Mouse (Mus musculus): Measurements from ENCODE around the gene Smad1.

Smad1 gene

DNA sequence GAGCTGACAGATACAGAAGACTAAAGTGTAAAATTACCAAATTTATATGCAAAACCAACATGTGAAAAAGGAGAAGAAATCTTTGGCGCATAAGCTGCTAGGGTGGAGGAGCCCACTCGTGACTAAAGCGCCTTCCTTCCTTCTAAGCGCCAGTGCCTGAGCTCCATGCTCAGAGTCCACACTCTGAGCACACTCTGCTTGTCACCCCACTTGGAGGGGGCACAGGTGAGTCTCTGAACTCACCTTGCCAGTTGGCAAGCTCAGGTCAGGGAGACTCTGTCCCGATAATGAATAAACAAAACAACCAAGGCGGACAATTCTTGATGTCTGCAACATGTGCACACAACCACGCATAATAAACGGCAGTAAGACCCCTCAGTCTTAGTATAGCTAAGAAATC lies 26.4 kb downstream of the Smad1 start:
- peak; percentile 21 for DNase-seq (ENCODE audit: low read depth, low spot score)
- H3K36me3 ChIP-seq (ENCODE audit: control insufficient read depth, insufficient read depth, low read length, poor library complexity, severe bottlenecking): no peaks in the 10 kb centered on the region
- no peaks in the 10 kb centered on the region for H3K27me3 ChIP-seq (ENCODE audit: control insufficient read depth, insufficient read depth, low read length, poor library complexity, severe bottlenecking)

DNA sequence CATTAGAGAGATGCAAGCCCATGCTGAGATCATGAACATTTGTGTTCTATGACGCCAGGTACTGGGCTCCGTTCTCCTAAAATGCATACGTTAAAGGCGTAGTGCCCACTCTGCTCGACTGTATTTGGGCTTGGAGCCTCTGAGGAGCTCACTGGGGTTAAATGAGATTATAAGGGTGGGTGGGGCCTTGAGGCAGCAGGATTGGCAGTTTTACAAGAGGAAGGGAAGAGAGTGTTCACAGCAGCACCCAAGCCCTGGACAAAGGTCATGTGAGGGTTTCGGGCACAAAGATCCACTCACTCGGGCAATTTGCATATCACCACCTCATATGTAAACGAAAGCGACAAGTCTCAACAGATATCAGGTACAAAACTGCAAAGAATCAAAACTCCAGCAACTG lies 26.8 kb downstream of the Smad1 start:
- no peaks in the 10 kb centered on the region for H3K27me3 ChIP-seq (ENCODE audit: control insufficient read depth, insufficient read depth, low read length, poor library complexity, severe bottlenecking)
- no peak for DNase-seq (ENCODE audit: low read depth, low spot score)
- no peaks in the 10 kb centered on the region for H3K36me3 ChIP-seq (ENCODE audit: control insufficient read depth, insufficient read depth, low read length, poor library complexity, severe bottlenecking)

DNA sequence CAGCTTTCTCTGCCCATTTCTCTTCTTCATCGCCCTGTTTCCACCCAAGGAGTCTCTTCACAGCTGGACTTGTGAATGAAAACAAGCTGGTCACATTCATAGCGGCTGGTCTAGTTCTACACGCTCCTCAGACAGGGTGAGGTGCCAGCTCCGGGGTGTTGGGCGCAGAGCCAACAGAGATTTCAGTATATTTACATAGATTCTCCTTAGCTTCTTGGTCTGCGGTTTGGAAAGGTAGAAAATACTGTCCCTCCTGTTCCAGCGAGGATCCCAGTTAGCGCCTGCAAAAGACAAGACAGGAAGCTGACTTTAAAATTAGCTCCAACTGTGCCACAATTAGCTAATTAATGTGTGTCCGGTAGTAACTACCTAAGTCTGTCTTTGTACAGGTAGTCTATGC lies 27.2 kb downstream of the Smad1 start:
- Histone ChIP-seq H3K27me3 (ENCODE audit: control insufficient read depth, insufficient read depth, low read length, poor library complexity, severe bottlenecking) (no peaks in the 10 kb centered on the region), H3K36me3 (ENCODE audit: control insufficient read depth, insufficient read depth, low read length, poor library complexity, severe bottlenecking) (no peaks in the 10 kb centered on the region)
- DNase-seq (ENCODE audit: low read depth, low spot score): no peak

DNA sequence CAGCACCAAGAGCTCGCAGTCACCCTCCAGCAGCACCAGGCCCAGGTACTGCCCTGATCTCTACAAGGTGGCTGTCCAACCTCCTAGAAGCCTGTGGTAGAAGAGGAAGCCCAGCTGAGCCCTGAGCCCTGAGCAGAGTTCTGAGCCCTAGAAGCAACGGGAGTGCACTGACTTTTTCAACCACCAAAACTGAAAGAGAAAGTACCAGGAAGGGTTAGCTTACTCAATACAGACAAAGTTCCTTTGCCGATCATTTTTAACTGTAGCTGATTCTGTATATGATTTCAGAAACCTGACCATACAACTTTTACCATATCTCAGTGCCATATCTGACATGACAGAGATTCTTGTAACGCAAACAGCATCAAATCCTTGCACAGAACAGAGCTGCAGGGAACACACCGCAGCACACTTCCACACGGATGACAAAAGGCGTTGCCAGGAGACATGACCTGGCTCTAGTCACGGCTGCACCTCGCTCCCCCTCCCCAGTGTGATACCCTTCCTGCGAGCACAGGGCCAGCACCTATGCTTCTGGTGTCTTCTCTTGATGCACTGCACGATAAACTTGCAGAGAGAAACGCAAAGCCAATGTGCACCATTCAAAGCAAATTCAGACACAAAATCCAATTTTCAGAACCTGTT lies 28.6 kb downstream of the Smad1 start:
- DNase-seq (ENCODE audit: low read depth, low spot score): peak; percentile 51
- no peaks in the 10 kb centered on the region for H3K36me3 ChIP-seq (ENCODE audit: control insufficient read depth, insufficient read depth, low read length, poor library complexity, severe bottlenecking)
- no peaks in the 10 kb centered on the region for H3K27me3 ChIP-seq (ENCODE audit: control insufficient read depth, insufficient read depth, low read length, poor library complexity, severe bottlenecking)

DNA sequence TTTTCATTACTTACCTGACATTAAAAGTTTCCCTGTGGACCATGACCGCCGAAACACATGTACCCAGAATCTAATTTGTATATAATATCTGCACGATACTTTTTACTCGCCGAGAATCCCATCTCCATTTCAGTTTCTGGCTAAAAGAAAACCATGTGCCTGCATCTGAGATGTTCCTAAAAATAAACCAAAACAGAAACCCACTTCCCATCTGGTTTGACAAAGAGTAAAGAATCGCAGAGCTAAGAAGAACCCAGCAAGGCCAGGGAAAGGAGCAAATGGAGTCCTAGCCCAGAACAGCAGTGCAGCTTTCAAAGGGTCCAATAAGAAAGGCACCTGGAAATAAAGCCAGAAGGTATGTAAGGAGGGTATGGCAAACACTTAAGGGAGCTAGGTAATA lies 30.2 kb downstream of the Smad1 start:
- DNase-seq (ENCODE audit: low read depth, low spot score): no peak
- H3K27me3 ChIP-seq (ENCODE audit: control insufficient read depth, insufficient read depth, low read length, poor library complexity, severe bottlenecking): no peaks in the 10 kb centered on the region

DNA sequence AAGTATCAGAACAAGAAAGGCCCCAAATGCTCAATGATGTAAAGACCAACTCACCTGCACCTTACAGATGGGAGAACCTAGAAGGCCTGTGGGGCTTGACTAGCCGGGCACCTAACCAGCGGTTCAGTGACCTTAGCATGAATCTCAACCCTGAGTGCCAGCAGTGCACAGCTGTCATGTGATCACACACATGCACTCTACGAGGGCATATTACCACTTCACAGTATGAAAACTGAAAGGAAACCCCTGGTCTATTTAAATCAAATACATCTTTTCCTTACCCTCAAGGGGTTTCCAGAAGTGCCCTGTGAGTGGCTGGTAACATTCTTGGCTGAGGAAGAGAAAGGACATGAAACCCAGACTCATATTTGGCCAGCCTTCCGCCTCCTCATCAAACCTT lies 31.4 kb downstream of the Smad1 start:
- no peaks in the 10 kb centered on the region for H3K27me3 ChIP-seq (ENCODE audit: control insufficient read depth, insufficient read depth, low read length, poor library complexity, severe bottlenecking)
- DNase-seq (ENCODE audit: low read depth, low spot score): no peak
- H3K36me3 ChIP-seq (ENCODE audit: control insufficient read depth, insufficient read depth, low read length, poor library complexity, severe bottlenecking): no peaks in the 10 kb centered on the region

More for the DNA sequence above, 30.2 kb downstream of the Smad1 start:
- H3K36me3 ChIP-seq (ENCODE audit: control insufficient read depth, insufficient read depth, low read length, poor library complexity, severe bottlenecking): no peaks in the 10 kb centered on the region

DNA sequence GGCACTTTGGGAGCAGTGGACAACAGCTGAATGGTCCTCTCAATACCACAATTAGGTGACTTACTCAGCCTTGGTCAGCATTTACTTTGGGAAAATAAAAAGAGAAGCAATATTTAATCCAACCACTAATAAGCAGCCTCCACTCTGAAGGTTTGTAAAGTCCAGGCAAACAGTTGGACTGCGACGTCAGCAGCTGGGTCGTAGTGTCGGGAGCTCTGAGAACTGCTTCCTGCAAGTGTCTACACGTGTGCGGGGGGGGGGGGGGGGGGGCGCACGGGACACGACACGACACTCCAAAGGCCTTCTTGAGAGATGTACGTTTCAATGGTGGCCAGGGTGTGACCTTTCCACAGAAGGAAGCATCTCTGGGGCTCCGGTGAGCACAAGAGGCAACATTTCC lies 32.0 kb downstream of the Smad1 start:
- Histone ChIP-seq H3K27me3 (ENCODE audit: control insufficient read depth, insufficient read depth, low read length, poor library complexity, severe bottlenecking) (no peaks in the 10 kb centered on the region), H3K36me3 (ENCODE audit: control insufficient read depth, insufficient read depth, low read length, poor library complexity, severe bottlenecking) (no peaks in the 10 kb centered on the region)
- no peak for DNase-seq (ENCODE audit: low read depth, low spot score)

DNA sequence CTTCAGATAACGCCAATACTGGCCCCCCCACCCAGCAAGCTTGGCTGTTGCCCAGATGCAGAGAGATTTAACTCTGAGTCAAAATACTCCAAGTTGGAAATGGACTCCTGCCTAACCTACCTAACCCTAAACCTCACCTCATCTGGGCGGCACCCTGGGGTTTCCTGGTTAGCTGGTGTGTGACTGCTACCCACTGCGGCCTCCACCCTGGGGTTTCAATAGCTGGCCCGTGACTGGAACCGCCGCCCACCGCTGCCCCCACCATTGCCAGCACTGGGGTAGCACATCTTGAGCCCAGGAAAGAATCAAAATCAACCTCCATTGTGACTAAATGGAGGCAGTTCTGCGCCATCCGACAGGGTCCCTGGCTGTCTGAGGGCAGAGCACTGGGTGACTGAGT lies 33.1 kb downstream of the Smad1 start:
- Histone ChIP-seq H3K36me3 (ENCODE audit: control insufficient read depth, insufficient read depth, low read length, poor library complexity, severe bottlenecking) (no peaks in the 10 kb centered on the region), H3K27me3 (ENCODE audit: control insufficient read depth, insufficient read depth, low read length, poor library complexity, severe bottlenecking) (no peaks in the 10 kb centered on the region)
- peak; percentile 59 for DNase-seq (ENCODE audit: low read depth, low spot score)

DNA sequence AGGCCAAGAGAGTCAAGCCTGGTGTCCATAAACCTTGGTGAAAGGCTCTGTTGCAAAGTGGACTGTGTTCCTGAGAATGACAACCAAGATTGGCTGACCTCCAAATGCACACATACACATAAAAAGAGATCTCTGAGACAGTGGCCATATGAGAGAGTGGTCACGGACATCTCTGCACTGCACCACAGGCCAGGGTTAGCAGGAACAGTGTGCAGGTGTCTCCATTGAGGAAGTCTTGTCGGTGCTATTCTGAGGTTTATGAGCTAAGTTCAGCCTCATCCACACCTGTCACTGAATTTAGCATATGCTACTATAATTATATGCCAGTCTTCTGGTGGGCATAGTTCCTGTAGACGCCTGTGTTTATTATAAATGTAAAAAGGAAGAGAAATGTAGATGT lies 33.6 kb downstream of the Smad1 start:
- no peaks in the 10 kb centered on the region for H3K27me3 ChIP-seq (ENCODE audit: control insufficient read depth, insufficient read depth, low read length, poor library complexity, severe bottlenecking)
- H3K36me3 ChIP-seq (ENCODE audit: control insufficient read depth, insufficient read depth, low read length, poor library complexity, severe bottlenecking): no peaks in the 10 kb centered on the region
- DNase-seq (ENCODE audit: low read depth, low spot score): peak; percentile 39

DNA sequence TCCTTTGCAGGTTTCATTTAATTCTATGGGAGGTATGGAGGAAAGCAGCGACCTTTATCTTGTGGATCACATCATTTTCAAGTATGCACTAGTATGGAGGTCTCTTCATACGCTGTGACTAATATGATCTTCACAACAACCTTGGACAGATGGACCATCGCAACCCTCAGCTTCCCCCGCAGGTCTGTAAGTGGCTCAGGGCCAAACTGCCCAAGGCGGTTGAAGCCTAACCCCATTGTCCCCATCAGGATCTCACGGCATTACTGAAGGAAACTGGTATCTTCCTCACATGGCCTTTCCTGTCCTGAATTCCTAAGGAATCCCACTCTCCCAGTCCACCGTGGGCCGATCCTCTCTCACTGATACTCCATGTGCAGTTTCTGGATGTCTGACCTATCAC lies 34.5 kb downstream of the Smad1 start:
- no peak for DNase-seq (ENCODE audit: low read depth, low spot score)
- Histone ChIP-seq H3K27me3 (ENCODE audit: control insufficient read depth, insufficient read depth, low read length, poor library complexity, severe bottlenecking) (no peaks in the 10 kb centered on the region), H3K36me3 (ENCODE audit: control insufficient read depth, insufficient read depth, low read length, poor library complexity, severe bottlenecking) (no peaks in the 10 kb centered on the region)

DNA sequence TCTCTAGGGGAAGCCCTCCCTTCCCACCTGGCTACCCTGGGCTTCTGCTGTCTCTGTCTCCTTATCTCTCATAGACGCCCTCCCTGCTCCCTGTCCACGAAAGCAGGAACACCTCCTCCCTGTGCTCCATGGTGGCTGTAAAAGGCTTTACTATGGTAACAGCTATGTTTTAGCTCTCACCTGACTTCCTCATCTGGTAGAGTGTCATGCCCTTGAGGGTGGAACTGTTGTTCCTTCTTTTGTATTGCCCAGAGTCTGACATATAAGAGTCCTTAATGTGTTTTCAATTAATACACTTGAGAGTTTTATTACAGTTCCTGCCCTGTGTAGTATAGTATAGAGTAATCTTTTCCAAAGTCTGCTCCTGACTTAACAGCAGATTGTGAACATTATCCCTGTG lies 36.9 kb downstream of the Smad1 start:
- Histone ChIP-seq H3K36me3 (ENCODE audit: control insufficient read depth, insufficient read depth, low read length, poor library complexity, severe bottlenecking) (no peaks in the 10 kb centered on the region), H3K27me3 (ENCODE audit: control insufficient read depth, insufficient read depth, low read length, poor library complexity, severe bottlenecking) (no peaks in the 10 kb centered on the region)
- DNase-seq (ENCODE audit: low read depth, low spot score): peak; percentile 39

DNA sequence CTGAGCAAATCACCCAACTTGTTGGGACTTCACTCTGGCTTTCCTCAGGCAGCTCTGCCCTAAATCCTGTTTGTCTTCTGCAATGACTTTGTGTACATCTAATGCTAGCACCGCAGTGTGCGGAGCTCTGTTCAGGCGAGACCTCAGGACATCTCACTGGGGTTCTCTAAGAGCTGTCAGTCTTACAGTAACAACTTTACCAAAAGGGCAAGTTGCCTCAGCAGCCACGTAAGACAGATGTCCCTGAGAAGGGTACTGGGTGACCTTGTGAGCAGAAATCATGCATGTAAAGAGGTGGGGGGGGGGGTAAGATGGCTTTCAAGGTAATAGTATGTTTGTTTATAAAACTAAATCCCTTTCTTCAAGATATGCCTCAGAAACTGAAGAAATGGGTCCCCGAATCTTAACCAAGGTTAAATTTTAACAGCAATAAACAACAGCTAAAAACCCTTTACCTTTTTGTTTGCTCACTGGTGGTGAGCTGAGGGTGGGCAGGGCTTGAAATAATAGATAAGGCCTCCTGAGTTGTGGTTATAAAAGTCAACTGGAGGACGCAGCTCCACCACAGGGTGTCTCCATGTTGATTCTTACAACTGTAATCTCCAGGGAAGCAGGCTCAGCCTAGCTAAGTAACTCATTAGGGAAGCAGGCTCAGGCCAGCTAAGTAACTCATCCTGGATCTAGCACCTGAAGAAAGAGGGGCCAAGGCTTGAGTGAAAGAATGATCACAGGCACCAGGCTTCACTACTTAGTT lies 38.4 kb downstream of the Smad1 start:
- DNase-seq (ENCODE audit: low read depth, low spot score): no peak
- H3K27me3 ChIP-seq (ENCODE audit: control insufficient read depth, insufficient read depth, low read length, poor library complexity, severe bottlenecking): no peaks in the 10 kb centered on the region
- no peaks in the 10 kb centered on the region for H3K36me3 ChIP-seq (ENCODE audit: control insufficient read depth, insufficient read depth, low read length, poor library complexity, severe bottlenecking)

DNA sequence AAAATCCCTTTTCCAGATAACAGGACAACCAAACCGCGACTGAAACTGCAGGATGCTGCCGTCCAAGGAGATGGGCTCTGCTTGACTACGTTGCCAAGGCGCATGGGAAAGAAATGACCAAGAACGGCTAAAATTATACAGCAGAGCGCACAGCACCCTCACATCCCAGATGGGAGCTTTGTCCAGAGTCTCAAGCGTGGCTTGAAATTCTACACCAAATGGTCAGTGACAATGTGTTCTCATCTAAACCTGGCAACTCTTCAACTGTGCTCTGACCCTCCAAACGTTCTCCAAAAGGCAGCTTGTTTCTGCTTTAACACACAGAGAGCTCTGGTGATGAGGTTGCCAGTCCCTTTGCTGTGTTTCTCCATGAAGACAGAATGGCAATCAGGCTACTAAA lies 39.0 kb downstream of the Smad1 start:
- DNase-seq (ENCODE audit: low read depth, low spot score): no peak
- H3K27me3 ChIP-seq (ENCODE audit: control insufficient read depth, insufficient read depth, low read length, poor library complexity, severe bottlenecking): no peaks in the 10 kb centered on the region
- H3K36me3 ChIP-seq (ENCODE audit: control insufficient read depth, insufficient read depth, low read length, poor library complexity, severe bottlenecking): peaks cover 2% of the 10 kb centered on the region; the same call in 1 of the 2 replicates

DNA sequence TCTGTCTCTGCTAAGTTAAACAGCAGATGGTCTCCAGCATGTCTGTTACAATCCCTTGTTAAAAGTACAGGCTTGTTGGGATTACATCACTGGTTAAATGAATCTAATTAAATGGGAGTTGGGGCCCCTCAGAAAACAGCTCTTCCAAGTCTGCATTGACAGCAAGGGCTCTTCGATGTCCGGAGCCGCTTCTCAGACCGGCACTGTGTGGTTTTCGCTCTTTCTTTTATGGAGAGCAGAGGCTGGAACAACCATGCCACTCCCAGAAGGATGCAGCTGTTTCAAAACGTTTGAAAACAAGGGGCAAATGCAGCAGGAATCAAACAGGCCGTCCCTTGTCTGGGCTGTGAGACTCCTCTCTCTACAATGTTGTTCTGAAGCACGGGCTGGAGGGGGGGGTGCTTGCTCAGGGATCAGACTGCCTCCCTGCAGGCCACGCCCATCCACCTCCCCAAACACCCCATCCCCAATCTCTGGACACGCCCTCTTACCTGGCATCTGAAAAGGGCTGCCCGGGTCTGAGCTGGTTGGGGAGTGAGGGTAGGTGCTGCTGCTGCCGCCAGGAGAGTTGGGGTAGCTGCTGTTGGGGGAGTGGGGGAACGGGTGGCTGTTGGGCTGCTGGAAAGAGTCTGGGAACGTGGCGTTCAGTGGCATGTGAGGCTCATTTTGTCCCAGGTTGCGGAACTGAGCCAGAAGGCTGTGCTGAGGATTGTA lies 43.4 kb downstream of the Smad1 start:
- Histone ChIP-seq H3K36me3 (ENCODE audit: control insufficient read depth, insufficient read depth, low read length, poor library complexity, severe bottlenecking) (peaks cover 2% of the 10 kb centered on the region; the same call in 1 of the 2 replicates), H3K27me3 (ENCODE audit: control insufficient read depth, insufficient read depth, low read length, poor library complexity, severe bottlenecking) (no peaks in the 10 kb centered on the region)
- no peak for DNase-seq (ENCODE audit: low read depth, low spot score)

DNA sequence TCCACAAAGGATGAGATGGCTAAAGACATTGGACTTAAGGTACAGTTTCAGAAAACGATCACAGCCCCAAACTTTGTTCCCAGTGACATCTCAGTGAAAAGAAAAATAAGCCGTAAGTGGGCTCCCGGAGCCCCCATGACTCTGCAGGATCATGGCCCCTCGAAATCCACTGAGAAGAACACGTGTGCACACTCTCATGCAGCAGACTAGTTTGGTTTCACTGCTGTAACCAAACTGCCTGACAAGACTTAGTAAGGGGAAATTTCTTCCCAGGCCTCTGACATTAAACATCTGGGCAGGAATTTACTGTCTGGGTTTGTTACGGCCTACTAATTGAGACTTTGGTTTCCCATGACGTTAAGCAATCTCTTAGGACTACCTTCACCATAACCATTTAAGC lies 45.3 kb downstream of the Smad1 start:
- peaks cover 2% of the 10 kb centered on the region; the same call in 1 of the 2 replicates for H3K36me3 ChIP-seq (ENCODE audit: control insufficient read depth, insufficient read depth, low read length, poor library complexity, severe bottlenecking)
- no peak for DNase-seq (ENCODE audit: low read depth, low spot score)
- no peaks in the 10 kb centered on the region for H3K27me3 ChIP-seq (ENCODE audit: control insufficient read depth, insufficient read depth, low read length, poor library complexity, severe bottlenecking)

Measured in splenic B cell, adult 2 months (primary cell).